Mouse (Mus musculus) C2C12 (cell line): ENCODE measurements around the gene Ttc26. TPM values are rescaled to one million over a fixed set of nuclear protein-coding genes. Genes with fewer than 3 reads are reported as not detected.
A peak's percentile ranks its signal among the peaks of the same experiment; 100 is the strongest.
"Not testable (repeated sequence)": the region's sequence is repeated elsewhere in the genome, so short reads cannot be mapped to it uniquely, and the experiment has no call there.

Experiments used
- H3K27me3 ChIP-seq: one replicate; pipeline ENCODE4 v1.6.1; 2011; ENCODE audit not compliant: control insufficient read depth, insufficient read depth, insufficient read length
- H3K36me3 ChIP-seq: one replicate; pipeline ENCODE4 v1.6.1; 2011; ENCODE audit not compliant: control insufficient read depth, insufficient read depth
- H3K4me3 ChIP-seq: one replicate; pipeline ENCODE4 v1.5.1; 2011; ENCODE audit warnings: mild to moderate bottlenecking, control low read depth; ENCODE audit not compliant: poor library complexity, insufficient read depth, severe bottlenecking
- H3K79me2 ChIP-seq: one replicate; pipeline ENCODE4 v1.6.1; 2011; ENCODE audit not compliant: control insufficient read depth, insufficient read depth
- H3K79me3 ChIP-seq: one replicate; pipeline ENCODE4 v1.6.1; 2011; ENCODE audit warnings: low read depth, control low read depth
- H3ac ChIP-seq: one replicate; pipeline ENCODE3; 2011; ENCODE audit warnings: low read depth; ENCODE audit not compliant: control insufficient read depth, insufficient read length
- CEBPB ChIP-seq: IDR thresholded peaks from one replicate; pipeline ENCODE4 v1.6.1; 2011; ENCODE audit warnings: low read depth, mild to moderate bottlenecking, control low read depth, moderate library complexity
- CTCF ChIP-seq: IDR thresholded peaks from one replicate; pipeline ENCODE4 v1.5.1; 2011; ENCODE audit not compliant: control insufficient read depth, insufficient read depth, insufficient read length
- FOSL1 ChIP-seq: IDR thresholded peaks from one replicate; pipeline ENCODE4 v1.8.0; 2011; ENCODE audit warnings: mild to moderate bottlenecking, low read length; ENCODE audit not compliant: poor library complexity, insufficient read depth, severe bottlenecking
- MAX ChIP-seq: IDR thresholded peaks from one replicate; pipeline ENCODE4 v1.6.1; 2011; ENCODE audit warnings: mild to moderate bottlenecking, control low read depth
- MYOD1 ChIP-seq: IDR thresholded peaks from one replicate; pipeline ENCODE4 v1.6.1; 2011; ENCODE audit warnings: low read depth; ENCODE audit not compliant: control insufficient read depth, insufficient read length
- MYOG ChIP-seq: IDR thresholded peaks from one replicate; pipeline ENCODE4 v1.6.1; 2011; ENCODE audit not compliant: control insufficient read depth, insufficient read length; ENCODE audit errors: extremely low read depth
- USF1 ChIP-seq: IDR thresholded peaks from one replicate; pipeline ENCODE4 v1.6.1; 2011; ENCODE audit warnings: low read depth, mild to moderate bottlenecking, control low read depth, moderate library complexity
- polyA plus RNA-seq: library from polyadenylated mRNA; unstranded; fragments of >200 nt; fragmentation: generic; extraction: Trizol; gene quantifications from one replicate; pipeline ENCODE4 v1.2.1, GENCODE M21; 2012; ENCODE audit warnings: missing spikeins

Gene Ttc26
- polyA plus RNA-seq, 1 experiment, result 2.1 TPM

DNA sequence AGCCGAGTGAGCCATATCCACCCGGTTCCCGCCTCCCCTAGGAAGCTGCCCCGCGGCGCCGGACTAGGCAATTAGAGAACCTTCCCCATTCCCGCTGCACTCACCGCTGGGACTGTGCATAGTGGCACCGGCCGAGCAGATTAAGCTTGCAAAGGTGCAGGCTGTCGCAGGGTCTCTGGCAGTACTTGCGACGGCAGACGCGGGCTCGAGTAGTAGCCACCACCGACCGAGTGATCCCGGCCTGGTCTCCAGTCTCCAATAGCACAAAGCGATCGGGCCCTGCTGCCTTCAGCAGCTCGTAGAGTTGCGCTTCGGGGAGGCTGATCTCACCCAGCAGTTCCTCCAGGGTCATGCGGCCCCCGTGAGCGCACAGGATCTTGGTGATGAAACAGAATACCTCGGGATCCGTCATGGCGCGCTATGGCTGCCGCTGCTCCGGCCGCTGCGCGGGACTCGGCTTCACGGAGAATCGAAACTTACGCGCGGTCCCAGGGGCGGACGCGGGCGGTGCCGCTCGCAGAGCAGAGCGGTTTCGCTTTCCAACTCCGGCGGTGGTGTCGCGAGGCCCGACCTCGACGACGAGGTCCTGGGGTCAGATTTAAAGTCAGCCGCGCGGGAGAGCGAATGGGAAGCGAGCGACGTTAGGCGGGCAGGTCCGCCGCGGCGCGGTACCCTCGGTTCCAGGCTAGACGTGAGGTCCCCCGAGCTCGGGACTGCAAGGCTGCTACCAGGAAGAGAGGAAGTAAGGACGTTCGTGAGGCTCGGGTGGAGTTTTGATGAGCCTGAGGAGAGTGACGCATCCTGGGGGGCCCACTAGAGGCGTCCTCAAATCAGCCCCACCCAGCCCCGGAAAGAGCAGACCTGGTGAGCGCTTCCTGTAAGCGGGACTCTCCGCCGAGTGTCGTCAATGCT lies 27.2 kb upstream of the Ttc26 start, which contains the start of gene Zc3hav1:
Gene Zc3hav1 (minus strand): TSS at position 793 of the 912 bp plus-strand sequence.
- Histone ChIP-seq H3K4me3 (peak within 1 kb of the TSS; percentile 91), H3K79me2 (peaks cover 50% of the 10 kb centered on the region), H3K36me3 (peaks cover 10% of the 10 kb centered on the region), H3K27me3 (no peaks in the 10 kb centered on the region), H3K79me3 (peaks cover 45% of the 10 kb centered on the region), H3ac (peak within 1 kb of the TSS; percentile 83)
- TF ChIP-seq MAX (peak; percentile 60), CEBPB (no peak)

DNA sequence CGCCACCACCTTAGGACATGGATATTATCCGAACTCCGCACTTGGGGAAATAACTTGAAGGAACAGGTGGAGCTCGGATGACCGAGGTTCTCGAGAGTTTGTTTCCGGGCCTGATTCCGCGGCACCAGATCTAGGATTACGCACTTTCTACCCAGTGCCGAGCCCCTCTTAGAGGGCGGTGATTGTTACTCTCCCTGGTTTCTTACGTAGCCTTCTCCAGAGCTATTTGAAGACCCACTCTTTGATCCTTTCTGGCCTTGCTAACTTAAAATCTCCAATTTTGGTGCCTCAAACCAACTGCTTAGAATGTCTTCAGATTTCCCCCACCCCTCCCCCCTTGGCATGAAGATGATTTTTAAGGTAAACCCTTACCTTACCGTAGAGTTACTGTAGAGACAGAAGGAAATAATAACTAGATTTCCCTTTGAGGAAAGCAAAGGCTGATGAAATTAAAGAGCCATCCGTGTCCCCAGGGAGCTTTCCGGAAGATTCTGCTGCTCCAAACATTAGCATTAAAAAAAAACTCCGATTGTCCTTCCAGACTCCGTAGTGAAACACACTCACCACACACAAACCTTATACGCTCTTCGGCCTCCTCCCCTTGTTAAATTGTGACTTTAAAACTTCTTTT lies 26.4 kb upstream of the Ttc26 start:
- Histone ChIP-seq H3K27me3 (no peaks in the 10 kb centered on the region), H3K36me3 (peaks cover 5% of the 10 kb centered on the region), H3K79me2 (peaks cover 42% of the 10 kb centered on the region), H3K79me3 (peaks cover 38% of the 10 kb centered on the region), H3K4me3 (peak overlapping the region; percentile 91), H3ac (peak overlapping the region; percentile 83)
- TF ChIP-seq CTCF, result no peak
- no peak for TF ChIP-seq FOSL1
- TF ChIP-seq MYOD1, result no peak
- TF ChIP-seq USF1, result no peak
- no peak for TF ChIP-seq MAX
- no peak for TF ChIP-seq CEBPB
- no peak for TF ChIP-seq MYOG

DNA sequence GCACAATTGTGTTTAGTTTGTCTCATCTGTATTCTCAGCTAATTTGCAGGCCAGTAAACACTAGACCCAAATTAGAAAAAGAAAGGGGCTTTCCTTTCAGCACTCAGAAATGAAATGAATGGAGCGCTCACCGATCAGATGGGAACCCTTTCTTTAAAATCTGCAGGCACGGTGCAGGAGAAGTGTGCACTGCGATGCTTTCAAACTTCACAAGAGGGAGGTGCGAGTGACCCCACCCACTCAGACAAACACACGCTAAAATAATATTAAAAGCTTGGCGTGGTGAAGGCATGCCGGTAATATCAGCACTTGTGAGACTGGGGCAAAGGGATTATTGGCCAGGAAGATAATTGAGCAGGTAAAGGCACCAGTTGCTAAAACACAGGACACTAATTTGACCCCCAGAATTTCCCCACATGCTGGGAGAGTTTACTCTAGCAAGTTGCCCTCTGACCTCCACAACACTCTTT lies 25.9 kb upstream of the Ttc26 start:
- TF ChIP-seq MYOG, result no peak
- TF ChIP-seq CTCF, result no peak
- TF ChIP-seq MYOD1, result no peak
- TF ChIP-seq USF1, result no peak
- no peak for TF ChIP-seq FOSL1
- TF ChIP-seq CEBPB, result no peak
- no peak for TF ChIP-seq MAX
- Histone ChIP-seq H3K4me3 (no peak overlapping the region), H3K79me3 (peaks cover 32% of the 10 kb centered on the region), H3ac (no peak overlapping the region), H3K27me3 (no peaks in the 10 kb centered on the region), H3K36me3 (no peaks in the 10 kb centered on the region), H3K79me2 (peaks cover 37% of the 10 kb centered on the region)

DNA sequence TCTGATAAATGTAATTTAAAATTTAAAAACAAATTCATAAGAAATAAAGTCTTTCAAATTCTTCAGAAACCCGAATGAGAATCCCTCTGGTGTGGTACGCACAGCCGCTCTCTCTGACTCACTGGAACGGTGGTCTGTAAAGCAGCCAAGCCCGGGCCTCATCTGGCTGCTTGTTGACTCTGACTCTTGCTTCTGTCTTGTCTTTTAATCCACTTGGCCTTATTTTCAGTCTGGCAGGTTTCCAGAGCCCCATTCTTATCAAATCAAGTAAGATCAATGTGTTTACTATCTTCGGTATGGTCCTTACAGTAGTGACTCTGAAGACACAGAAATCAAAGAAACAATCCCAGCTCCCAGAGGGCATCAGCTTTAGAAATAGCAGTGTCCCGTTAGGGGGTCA lies 25.4 kb upstream of the Ttc26 start:
- Histone ChIP-seq H3K4me3 (no peak overlapping the region), H3K36me3 (no peaks in the 10 kb centered on the region), H3K79me2 (peaks cover 32% of the 10 kb centered on the region), H3K27me3 (no peaks in the 10 kb centered on the region), H3K79me3 (peaks cover 27% of the 10 kb centered on the region), H3ac (no peak overlapping the region)
- TF ChIP-seq MYOD1 (no peak), MYOG (no peak), CTCF (no peak), FOSL1 (no peak), CEBPB (no peak)

DNA sequence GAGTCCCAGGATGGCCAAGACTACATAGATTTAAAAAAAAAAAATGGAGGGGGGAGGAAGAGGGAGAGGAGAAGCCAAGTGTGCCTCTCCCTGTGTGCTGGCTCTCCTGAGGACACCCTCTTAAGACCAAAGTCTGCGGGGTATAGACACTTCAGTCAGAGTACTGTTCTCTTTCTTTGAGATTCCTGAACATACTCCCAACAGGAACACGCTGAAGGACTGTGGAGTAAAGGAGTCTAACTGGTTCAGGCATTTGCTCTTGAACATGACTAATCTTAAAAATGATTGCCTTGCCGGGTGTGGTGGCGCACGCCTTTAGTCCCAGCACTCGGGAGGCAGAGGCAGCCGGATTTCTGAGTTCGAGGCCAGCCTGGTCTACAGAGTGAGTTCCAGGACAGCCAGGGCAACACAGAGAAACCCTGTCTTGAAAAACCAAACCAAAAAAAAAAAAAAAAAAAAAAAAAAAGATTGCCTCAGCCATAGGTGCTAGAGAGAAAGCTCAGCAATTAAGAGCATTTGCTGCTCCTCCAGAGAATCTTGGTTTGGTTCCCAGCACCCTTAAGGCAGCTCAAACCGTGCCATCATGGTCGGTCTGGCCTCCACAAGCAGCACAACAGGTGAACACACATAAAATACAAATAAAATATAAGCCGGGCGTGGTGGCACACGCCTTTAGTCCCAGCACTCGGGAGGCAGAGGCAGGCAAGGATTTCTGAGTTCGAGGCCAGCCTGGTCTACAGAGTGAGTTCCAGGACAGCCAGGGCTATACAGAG lies 24.4 kb upstream of the Ttc26 start:
- peaks cover 22% of the 10 kb centered on the region for H3K79me2 ChIP-seq
- H3K79me3 ChIP-seq, result peaks cover 18% of the 10 kb centered on the region
- H3K27me3 ChIP-seq, H3K4me3 ChIP-seq, H3K36me3 ChIP-seq, H3ac ChIP-seq: not testable (repeated sequence)
